ENCODE assay signal across 15 mouse cellular contexts in the genomic region with DNA sequence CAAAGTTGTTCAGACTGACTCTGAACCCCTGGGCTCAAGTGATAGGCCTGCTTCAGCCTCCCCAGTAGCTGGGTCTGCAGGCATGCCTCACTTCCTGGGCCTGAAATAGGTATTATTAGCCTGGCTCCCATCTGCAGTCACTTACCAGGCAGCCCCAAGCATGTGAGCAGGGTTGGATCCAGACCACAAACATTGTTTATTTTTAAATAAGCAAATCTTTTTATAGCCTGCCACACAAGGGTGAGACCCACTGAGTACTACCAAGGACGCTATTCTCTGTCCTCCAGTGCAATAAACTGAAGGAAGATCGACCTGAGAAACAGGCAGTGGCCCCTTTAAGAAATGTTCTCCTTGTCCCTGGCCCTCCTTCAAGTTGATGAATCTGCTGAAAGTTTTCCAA. TPM values are rescaled to one million over a fixed set of nuclear protein-coding genes. Genes with fewer than 3 reads are reported as not detected.
DNase-seq lines count a peak whose midpoint lies in the region; ATAC-seq and TF ChIP-seq lines count a peak whose summit lies in the region.
"Had no signal": no experiment of that assay in that cellular context is flagged by ENCODE, and none has a peak within 500 bp of the region (broad histone marks: within the 10 kb centered on the region; RNA-seq: fewer than 3 reads in every experiment).

No protein-coding gene starts in this region.

- TF ChIP-seq CTCF in lung, embryonic 14.5 days (IDR thresholded peaks at IDR 0.05; ENCODE audit: low read depth), result no peak
- no peak for TF ChIP-seq CTCF in embryonic fibroblast, embryonic 13.5 days (IDR thresholded peaks at IDR 0.05; ENCODE audit: borderline replicate concordance, insufficient read depth, low read length)

- H3K9ac ChIP-seq in lung, embryonic 14.5 days, result no peak overlapping the region
- H3K9ac ChIP-seq: forebrain, embryonic 13.5 days had no signal

- peak overlapping the region; percentile 70 for H3K27ac ChIP-seq in heart, embryonic 10.5 days
- H3K27ac ChIP-seq in lung, embryonic 14.5 days (ENCODE audit: low read depth), result peak overlapping the region; percentile 66
- peak overlapping the region; percentile 56 for H3K27ac ChIP-seq in embryonic fibroblast, embryonic 13.5 days (ENCODE audit: insufficient read depth, low read length)
- H3K27ac ChIP-seq in macrophage, result peak overlapping the region; percentile 80
- H3K27ac ChIP-seq: forebrain, embryonic 13.5 days had no signal

- TF ChIP-seq POLR2A in embryonic fibroblast, embryonic 13.5 days (IDR thresholded peaks at IDR 0.05; ENCODE audit: low read depth, low read length), result no peak

- no peaks in the 10 kb centered on the region for H3K9me3 ChIP-seq in heart, embryonic 10.5 days
- no peaks in the 10 kb centered on the region for H3K9me3 ChIP-seq in lung, embryonic 14.5 days (ENCODE audit: low read depth, low read length)
- H3K9me3 ChIP-seq: forebrain, embryonic 13.5 days had no signal

- H3K4me2 ChIP-seq in lung, embryonic 14.5 days, result no peak overlapping the region
- H3K4me2 ChIP-seq: forebrain, embryonic 13.5 days had no signal

- DNase-seq in heart, embryonic 10.5 days (ENCODE audit: low spot score), result no peak
- no peak for DNase-seq in heart, postnatal 4 days
- peak; percentile 67 for DNase-seq in lung, embryonic 14.5 days
- no peak for DNase-seq in lung, postnatal 25 days (ENCODE audit: low spot score)
- no peak for DNase-seq in thymus, postnatal 4 days
- DNase-seq in spleen, postnatal 14 days (ENCODE audit: low spot score in 2 of 2), result no peak
- DNase-seq: adrenal gland, postnatal 10 days; kidney, adult 11 months; layer of hippocampus, adult 9-11 months; thymus, postnatal 36 days had no signal

- 63% methylated on average over 2 of the region's 2 CpGs for WGBS in heart, embryonic 10.5 days
- WGBS in lung, embryonic 14.5 days, result 36% methylated on average over 2 of the region's 2 CpGs
- WGBS in macrophage (ENCODE audit: missing documents), result 28% methylated on average over 2 of the region's 2 CpGs

- H3K27me3 ChIP-seq in heart, embryonic 10.5 days (ENCODE audit: insufficient read depth, poor library complexity, severe bottlenecking), result no peaks in the 10 kb centered on the region
- no peaks in the 10 kb centered on the region for H3K27me3 ChIP-seq in lung, embryonic 14.5 days (ENCODE audit: insufficient read depth, low read length)
- H3K27me3 ChIP-seq: forebrain, embryonic 13.5 days; Patski had no signal

- H3K79me2 ChIP-seq in macrophage (ENCODE audit: inconsistent target), result peaks cover 98% of the 10 kb centered on the region

- no peak overlapping the region for H3K4me3 ChIP-seq in heart, embryonic 10.5 days
- no peak overlapping the region for H3K4me3 ChIP-seq in lung, embryonic 14.5 days (ENCODE audit: low read depth, low read length)
- no peak overlapping the region for H3K4me3 ChIP-seq in embryonic fibroblast, embryonic 13.5 days (ENCODE audit: insufficient read depth, low read length)
- H3K4me3 ChIP-seq in macrophage (ENCODE audit: inconsistent target), result no peak overlapping the region
- H3K4me3 ChIP-seq: forebrain, embryonic 13.5 days had no signal

- no peaks in the 10 kb centered on the region for H3K36me3 ChIP-seq in heart, embryonic 10.5 days
- no peaks in the 10 kb centered on the region for H3K36me3 ChIP-seq in lung, embryonic 14.5 days (ENCODE audit: insufficient read depth)
- H3K36me3 ChIP-seq in macrophage (ENCODE audit: inconsistent target), result no peaks in the 10 kb centered on the region

- peaks cover 58% of the 10 kb centered on the region for H3K4me1 ChIP-seq in heart, embryonic 10.5 days
- peaks cover 12% of the 10 kb centered on the region for H3K4me1 ChIP-seq in lung, embryonic 14.5 days (ENCODE audit: insufficient read depth)
- peaks cover 16% of the 10 kb centered on the region for H3K4me1 ChIP-seq in embryonic fibroblast, embryonic 13.5 days (ENCODE audit: control insufficient read depth, insufficient read depth, low read length)

- ATAC-seq in lung, embryonic 14.5 days (ENCODE audit: insufficient read depth), result peak; percentile 45
- ATAC-seq: CD4-positive, CD25-positive, alpha-beta regulatory T cell, adult 4 months; forebrain, embryonic 13.5 days; Patski had no signal

RNA-seq across cellular contexts. Expression of gene Fnbp1, which starts 17.1 kb away (rescaled TPM):
- 17.7 and 21.6 TPM in 2 replicates for polyA plus RNA-seq in heart, embryonic 10.5 days (2016; fragmentation: Nextera tagmentation; extraction: Ambion mirVana)
- 10 to 100 TPM; 52.9 to 59.1 TPM for total RNA-seq in heart, postnatal 4 days (2021)
- polyA plus RNA-seq in lung, embryonic 14.5 days (2014; fragmentation: Nextera tagmentation; extraction: Ambion mirVana), result 16.8 and 21.1 TPM in 2 replicates
- polyA plus RNA-seq in embryonic fibroblast, embryonic 13.5 days (2011; ENCODE audit: insufficient read length, low read depth, missing spikeins), result 69.8 and 75.6 TPM in 2 replicates
- total RNA-seq in macrophage (2018; cell fraction: chromatin; rRNA removed), result 100 to 1,000 TPM; 230 to 652 (median 349) TPM
- total RNA-seq in macrophage (2018; cell fraction: cytosol; rRNA removed), result 10 to 100 TPM; 45.7 to 98.1 (median 65.6) TPM
- total RNA-seq in macrophage (2018; cell fraction: nucleus; rRNA removed), result 100 to 1,000 TPM; 117 to 400 (median 216) TPM
- 77.2 to 118 TPM (median 110 TPM) in 3 replicates for polyA plus RNA-seq in macrophage (2018)

RNA-seq across cellular contexts. Expression of gene Gpr107, which starts 27.4 kb away (rescaled TPM):
- polyA plus RNA-seq in heart, embryonic 10.5 days (2016; fragmentation: Nextera tagmentation; extraction: Ambion mirVana), result 35.9 and 37.4 TPM in 2 replicates
- total RNA-seq in heart, postnatal 4 days (2021), result 10 to 100 TPM; 41.6 to 43.0 TPM
- 23.6 and 24.9 TPM in 2 replicates for polyA plus RNA-seq in lung, embryonic 14.5 days (2014; fragmentation: Nextera tagmentation; extraction: Ambion mirVana)
- polyA plus RNA-seq in embryonic fibroblast, embryonic 13.5 days (2011; ENCODE audit: insufficient read length, low read depth, missing spikeins), result 81.1 and 92.5 TPM in 2 replicates
- 100 to 1,000 TPM; 139 to 319 (median 251) TPM for total RNA-seq in macrophage (2018; cell fraction: chromatin; rRNA removed)
- total RNA-seq in macrophage (2018; cell fraction: cytosol; rRNA removed), result 10 to 100 TPM; 30.7 to 54.7 (median 44.4) TPM
- 100 to 1,000 TPM in 15 of 26 experiments, 10 to 100 TPM in 11; 80.4 to 185 (median 108) TPM for total RNA-seq in macrophage (2018; cell fraction: nucleus; rRNA removed)
- 44.0 to 60.9 TPM (median 45.0 TPM) in 3 replicates for polyA plus RNA-seq in macrophage (2018)
